Mouse (Mus musculus) cerebellum, adult 9-11 months (tissue): ENCODE measurements around the gene Gapvd1.
"Not testable (repeated sequence)": the region's sequence is repeated elsewhere in the genome, so short reads cannot be mapped to it uniquely, and the experiment has no call there.

Source experiments
- DNase-seq: peaks from one replicate; pipeline ENCODE4 v3.0.0; 2022

The Gapvd1 gene

GRCm38 (mm10) chr2:34771368-34772226 lies 16.6 kb upstream of the Gapvd1 start, which contains the start of gene Hspa5:
TSS of gene Hspa5 (plus strand) at chr2:34771970.
- DNase-seq, result peak; percentile 100

GRCm38 (mm10) chr2:34770951-34771350 lies 15.9 kb upstream of the Gapvd1 start:
- DNase-seq, result no peak

- no peak for DNase-seq
Measured at GRCm38 (mm10) chr2:34770049-34770448, 15.0 kb upstream of the Gapvd1 start.

DNA sequence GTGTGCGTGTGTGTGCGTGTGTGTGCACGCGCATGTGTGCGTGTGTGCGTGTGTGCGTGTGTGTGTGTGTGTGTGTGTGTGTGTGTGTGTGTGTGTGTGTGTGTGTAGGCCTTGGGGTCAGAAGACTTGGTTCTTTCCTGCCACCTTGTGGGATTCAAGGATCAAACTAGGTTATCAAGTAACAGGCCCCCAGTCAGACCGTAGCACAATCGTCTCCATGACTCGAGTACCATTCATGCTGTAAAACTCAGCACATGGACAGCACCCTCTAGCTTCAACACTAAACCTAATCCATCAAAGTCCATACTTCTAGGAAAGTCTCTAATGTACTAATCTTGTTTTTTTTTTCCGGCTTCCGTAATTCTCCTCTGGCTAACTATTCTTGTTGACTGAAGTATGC lies 9.8 kb upstream of the Gapvd1 start:
- DNase-seq, result no peak

- DNase-seq, result no peak
Measured at GRCm38 (mm10) chr2:34762872-34763271, 7.8 kb upstream of the Gapvd1 start.

- DNase-seq, result no peak
Measured at GRCm38 (mm10) chr2:34762174-34762573, 7.1 kb upstream of the Gapvd1 start.

GRCm38 (mm10) chr2:34761272-34761671 lies 6.2 kb upstream of the Gapvd1 start:
- not testable (repeated sequence) for DNase-seq

- DNase-seq, result no peak
Measured at GRCm38 (mm10) chr2:34757341-34757740, 2.3 kb upstream of the Gapvd1 start.

- peak; percentile 89 for DNase-seq
Measured at GRCm38 (mm10) chr2:34753811-34754550, 1.1 kb downstream of the Gapvd1 start.

GRCm38 (mm10) chr2:34750245-34750644 lies 4.8 kb downstream of the Gapvd1 start:
- no peak for DNase-seq

DNA sequence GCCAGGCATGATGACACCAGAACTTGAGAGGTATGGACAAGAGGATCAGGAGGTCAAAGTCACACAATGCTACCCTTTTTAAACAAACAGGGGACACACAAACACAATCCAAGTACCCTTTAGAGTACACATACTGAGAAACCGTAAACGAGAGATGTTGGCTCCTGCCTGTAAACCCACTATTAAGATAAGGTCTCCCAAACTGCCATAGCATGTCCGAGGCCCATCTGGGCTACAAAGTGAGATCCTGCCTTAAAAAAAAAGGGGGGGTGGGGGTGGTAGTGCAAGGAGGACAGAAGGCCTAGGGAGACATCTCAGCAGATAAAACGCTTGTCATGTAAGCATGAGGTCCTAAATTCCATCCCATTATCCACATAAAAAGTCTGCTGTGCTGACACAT lies 6.6 kb downstream of the Gapvd1 start:
- DNase-seq, result no peak

DNA sequence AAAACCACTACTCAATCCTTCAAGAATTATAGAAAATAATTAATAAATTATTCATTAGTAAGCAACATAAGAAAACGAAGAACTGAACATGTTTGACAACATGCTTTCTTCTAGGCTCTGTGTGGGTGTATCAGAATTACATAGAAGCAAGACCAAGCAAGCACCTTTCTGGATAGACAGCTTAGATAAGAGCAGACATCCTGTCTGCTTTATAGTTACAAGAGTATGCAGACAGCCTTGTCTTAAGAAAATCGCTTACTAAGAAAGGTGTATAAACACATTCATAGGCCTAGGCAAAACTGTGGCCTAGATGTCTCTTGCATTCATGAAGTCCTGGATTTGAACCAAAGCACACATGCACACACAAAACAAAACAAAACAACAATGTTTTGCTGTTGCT lies 9.4 kb downstream of the Gapvd1 start:
- DNase-seq, result no peak

DNA sequence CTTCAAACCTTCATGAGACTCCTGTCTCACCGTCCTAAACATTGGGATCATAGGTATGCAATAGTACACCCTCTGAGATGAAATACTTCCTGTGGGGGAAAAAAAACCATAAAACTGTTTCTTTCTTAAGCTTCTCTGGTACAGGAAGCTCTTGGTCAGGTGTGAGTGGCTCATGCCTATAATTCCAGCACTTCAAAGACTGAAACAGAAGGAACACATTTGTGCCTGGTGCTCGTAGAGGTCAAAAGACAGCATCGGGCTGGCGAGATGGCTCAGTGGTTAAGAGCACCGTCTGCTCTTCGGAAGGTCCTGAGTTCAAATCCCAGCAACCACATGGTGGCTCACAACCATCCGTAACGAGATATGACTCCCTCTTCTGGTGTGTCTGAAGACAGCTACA lies 10.6 kb downstream of the Gapvd1 start:
- no peak for DNase-seq

DNA sequence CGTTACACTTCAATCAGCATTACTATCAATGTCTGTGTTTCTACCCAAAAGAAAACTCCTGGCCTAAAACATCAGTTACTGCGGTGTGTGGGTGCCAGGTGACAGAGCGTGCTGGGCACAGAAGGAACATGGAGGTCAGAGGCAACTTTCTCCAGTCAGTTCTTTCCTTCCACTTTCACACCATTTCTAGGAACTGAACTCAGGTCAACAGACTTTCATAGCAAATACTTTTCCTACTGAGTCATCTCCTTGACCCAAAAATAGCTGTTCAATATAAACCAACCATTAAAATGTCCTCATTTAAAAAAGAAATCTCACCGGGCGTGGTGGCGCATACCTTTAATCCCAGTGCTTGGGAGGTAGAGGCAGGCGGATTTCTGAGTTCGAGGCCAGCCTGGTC lies 12.4 kb downstream of the Gapvd1 start:
- no peak for DNase-seq

DNA sequence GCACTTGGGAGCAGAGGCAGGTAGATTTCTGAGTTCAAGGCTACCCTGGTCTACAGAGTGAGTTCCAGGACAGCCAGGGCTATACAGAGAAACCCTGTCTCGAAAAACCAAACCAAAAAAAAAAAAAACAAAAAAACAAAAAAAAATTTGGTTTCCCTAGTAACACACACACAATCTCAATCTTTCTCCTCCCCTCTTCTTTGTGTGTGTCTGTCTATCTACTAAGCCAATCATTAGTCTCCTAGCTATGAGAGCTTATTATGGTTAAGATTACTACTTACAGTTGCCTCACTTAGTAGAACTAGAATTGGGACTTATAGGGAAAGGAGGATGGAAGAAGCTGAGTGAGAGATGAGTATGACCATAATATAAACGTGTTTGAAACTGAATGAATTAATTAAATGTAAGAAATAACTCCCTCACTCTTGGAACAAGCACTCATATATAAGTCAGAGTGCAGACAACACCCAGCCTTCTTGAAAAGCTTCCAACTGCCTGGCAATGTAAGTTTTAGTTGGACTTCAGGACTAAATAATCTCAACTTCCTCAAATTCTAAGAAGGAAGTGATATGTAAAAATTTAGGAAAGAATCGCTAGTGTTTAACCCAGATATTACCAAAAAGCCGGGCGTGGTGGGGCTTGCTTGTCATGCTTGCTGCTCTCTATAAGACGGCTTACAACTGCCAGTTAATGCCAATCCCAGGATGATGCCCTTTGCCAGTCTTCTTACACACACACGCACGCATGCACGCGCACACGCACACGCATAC lies 13.5 kb downstream of the Gapvd1 start:
- DNase-seq, result no peak

- no peak for DNase-seq
Measured at GRCm38 (mm10) chr2:34739684-34740391, 15.2 kb downstream of the Gapvd1 start.

DNA sequence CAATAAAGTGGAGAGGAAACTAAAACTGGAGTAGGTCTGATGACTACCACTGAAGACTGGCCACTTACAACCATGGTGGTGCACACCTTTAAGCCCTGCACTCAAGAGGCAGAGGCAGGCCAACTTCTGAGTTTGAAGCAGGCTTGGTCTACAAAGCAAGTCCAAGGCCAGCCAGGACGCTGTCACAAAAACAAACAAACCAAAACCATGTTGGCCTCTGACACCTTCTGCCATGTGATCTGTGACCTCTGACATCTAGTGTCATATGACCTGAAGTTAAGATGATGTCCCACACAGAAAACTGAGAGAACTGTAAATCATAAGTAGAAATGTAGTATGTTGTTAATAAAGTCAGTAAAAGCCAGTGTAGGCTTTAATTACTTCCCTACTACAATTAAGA lies 17.1 kb downstream of the Gapvd1 start:
- no peak for DNase-seq

- no peak for DNase-seq
Measured at GRCm38 (mm10) chr2:34736626-34737025, 18.4 kb downstream of the Gapvd1 start.

GRCm38 (mm10) chr2:34727045-34727728 lies 27.8 kb downstream of the Gapvd1 start:
- no peak for DNase-seq

- no peak for DNase-seq
Measured at GRCm38 (mm10) chr2:34725269-34725668, 29.8 kb downstream of the Gapvd1 start.

DNA sequence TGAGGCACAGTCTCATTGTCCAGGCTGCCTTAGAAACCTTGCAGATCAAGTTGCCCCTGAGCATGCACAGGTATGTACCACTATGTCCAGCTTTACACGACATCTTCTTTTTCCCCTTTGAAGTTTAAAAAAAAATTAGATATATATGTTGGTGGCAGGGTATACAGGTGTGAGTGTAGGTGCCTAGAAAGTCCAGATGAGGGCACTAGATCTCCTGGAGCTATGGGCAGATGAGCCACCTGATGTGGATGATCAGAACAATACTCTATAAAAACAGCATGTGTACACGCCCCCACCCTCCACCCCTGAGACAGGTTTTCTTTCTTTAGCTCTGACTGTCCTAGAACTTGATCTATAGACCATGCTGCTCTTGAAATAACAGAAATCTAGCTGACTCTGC lies 36.8 kb downstream of the Gapvd1 start:
- DNase-seq, result no peak

- no peak for DNase-seq
Measured at GRCm38 (mm10) chr2:34711904-34712303, 43.1 kb downstream of the Gapvd1 start.
